Mouse (Mus musculus) testis, adult 2 months (tissue): ENCODE data around the gene Rtcb.

Experiments
- CTCF ChIP-seq: fragments of 200-500 bp; IDR thresholded peaks from 2 replicates; pipeline ENCODE4 v1.5.1; 2012; ENCODE audit warnings: low read depth, mild to moderate bottlenecking, inconsistent platforms, low read length, moderate library complexity; ENCODE audit not compliant: control insufficient read depth, insufficient read depth, insufficient replicate concordance
- POLR2A ChIP-seq: fragments of 200-500 bp; IDR thresholded peaks from 2 replicates; pipeline ENCODE4 v1.6.1; 2012; ENCODE audit warnings: low read depth, mild to moderate bottlenecking, inconsistent platforms, low read length, moderate library complexity; ENCODE audit not compliant: control insufficient read depth

DNA sequence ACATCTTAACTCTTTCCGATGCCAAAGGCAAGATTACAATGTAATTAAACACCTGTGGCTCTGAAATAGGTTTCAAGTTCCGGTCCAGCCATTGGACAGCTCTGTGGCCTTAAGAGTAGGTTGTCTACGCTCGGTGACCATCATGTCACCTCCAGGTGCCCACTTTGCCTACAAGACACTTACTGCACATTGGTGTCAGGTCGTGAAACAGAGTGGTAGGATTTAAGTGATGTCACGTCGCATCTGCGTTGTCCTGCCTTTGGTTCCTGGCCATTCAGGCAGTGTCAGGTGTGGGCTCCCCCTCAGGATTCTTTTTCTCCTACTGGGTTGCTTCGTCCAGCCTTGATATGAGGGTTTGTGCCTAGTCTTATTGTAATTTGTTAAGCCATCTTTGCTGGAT, 14.2 kb upstream of the Rtcb start:
- TF ChIP-seq CTCF (no peak), POLR2A (no peak)
